ENCODE assay signal across 14 mouse cellular contexts in the genomic region with DNA sequence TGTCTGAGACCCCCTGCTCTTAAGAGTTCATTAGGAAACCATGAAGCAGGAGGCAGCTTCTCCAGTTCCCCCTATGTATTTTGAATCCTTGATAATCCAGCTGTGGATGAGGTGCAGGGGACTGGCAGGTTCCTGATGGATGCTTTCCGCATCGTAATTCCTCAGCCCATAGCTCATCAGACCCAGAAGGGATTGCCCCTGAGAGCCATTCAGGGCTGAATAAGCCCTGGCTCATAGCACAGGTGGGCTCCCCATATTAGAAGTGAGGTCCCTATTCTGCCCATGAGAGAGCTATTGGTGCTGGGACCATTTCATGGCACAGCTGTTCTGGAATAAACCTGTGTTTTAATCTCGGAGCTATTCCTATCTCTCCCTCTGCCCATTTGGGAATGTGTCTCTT.
DNase-seq lines count a peak whose midpoint lies in the region; ATAC-seq lines count a peak whose summit lies in the region.
"Had no signal": no experiment of that assay in that cellular context is flagged by ENCODE, and none has a peak within 500 bp of the region (broad histone marks: within the 10 kb centered on the region; RNA-seq: fewer than 3 reads in every experiment).

No protein-coding gene starts in this region.

- no peak for ATAC-seq in embryonic facial prominence, embryonic 14.5 days (ENCODE audit: low read depth)
- no peak for ATAC-seq in forebrain, embryonic 12.5 days (ENCODE audit: low FRiP score)
- ATAC-seq in hindbrain, embryonic 14.5 days (ENCODE audit: low FRiP score), result no peak
- ATAC-seq in midbrain, embryonic 15.5 days (replicated peaks), result no peak
- ATAC-seq: inflammation-experienced regulatory T-cells, adult 6 months had no signal

- no peak overlapping the region for H3K4me3 ChIP-seq in embryonic facial prominence, embryonic 14.5 days (ENCODE audit: low read depth, low read length)
- H3K4me3 ChIP-seq in forebrain, embryonic 12.5 days (replicated peaks), result no peak overlapping the region
- H3K4me3 ChIP-seq in hindbrain, embryonic 14.5 days (replicated peaks; ENCODE audit: low read length), result no peak overlapping the region
- H3K4me3 ChIP-seq in midbrain, embryonic 15.5 days, result no peak overlapping the region
- H3K4me3 ChIP-seq: heart, embryonic 15.5 days had no signal

- no peak overlapping the region for H3K9ac ChIP-seq in embryonic facial prominence, embryonic 14.5 days (ENCODE audit: low read depth, low read length)
- no peak overlapping the region for H3K9ac ChIP-seq in forebrain, embryonic 12.5 days
- H3K9ac ChIP-seq in hindbrain, embryonic 14.5 days, result no peak overlapping the region
- H3K9ac ChIP-seq in midbrain, embryonic 15.5 days, result no peak overlapping the region
- H3K9ac ChIP-seq: heart, embryonic 15.5 days had no signal

- H3K36me3 ChIP-seq in embryonic facial prominence, embryonic 14.5 days (ENCODE audit: control insufficient read depth, insufficient read depth, low read length), result no peaks in the 10 kb centered on the region
- no peaks in the 10 kb centered on the region for H3K36me3 ChIP-seq in forebrain, embryonic 12.5 days (replicated peaks)
- H3K36me3 ChIP-seq in hindbrain, embryonic 14.5 days (replicated peaks; ENCODE audit: control insufficient read depth, insufficient read depth), result no peaks in the 10 kb centered on the region
- H3K36me3 ChIP-seq in midbrain, embryonic 15.5 days (replicated peaks), result no peaks in the 10 kb centered on the region
- H3K36me3 ChIP-seq: heart, embryonic 15.5 days had no signal

- no peaks in the 10 kb centered on the region for H3K9me3 ChIP-seq in embryonic facial prominence, embryonic 14.5 days (ENCODE audit: control insufficient read depth, low read length)
- H3K9me3 ChIP-seq in forebrain, embryonic 12.5 days, result no peaks in the 10 kb centered on the region
- H3K9me3 ChIP-seq in hindbrain, embryonic 14.5 days (ENCODE audit: control insufficient read depth, low read length), result no peaks in the 10 kb centered on the region
- no peaks in the 10 kb centered on the region for H3K9me3 ChIP-seq in midbrain, embryonic 15.5 days
- H3K9me3 ChIP-seq: heart, embryonic 15.5 days had no signal

- no peak for DNase-seq in embryonic facial prominence, embryonic 14.5 days (ENCODE audit: low spot score)
- no peak for DNase-seq in hindbrain, embryonic 14.5 days (ENCODE audit: low spot score)
- no peak for DNase-seq in urinary bladder, adult 18-20 months (ENCODE audit: low spot score in 2 of 2)
- no peak for DNase-seq in layer of hippocampus, postnatal 36 days
- no peak for DNase-seq in spleen, postnatal 14 days (ENCODE audit: low spot score in 2 of 2)
- DNase-seq: adrenal gland, adult 8-10 months; cerebellum, adult 8-10 months; liver; lung, adult 18-20 months; thymus, postnatal 4 days had no signal

- peaks cover 31% of the 10 kb centered on the region for H3K4me1 ChIP-seq in embryonic facial prominence, embryonic 14.5 days (ENCODE audit: control insufficient read depth, insufficient read depth, low read length)
- H3K4me1 ChIP-seq in forebrain, embryonic 12.5 days, result peaks cover 42% of the 10 kb centered on the region
- peaks cover 46% of the 10 kb centered on the region for H3K4me1 ChIP-seq in hindbrain, embryonic 14.5 days (replicated peaks; ENCODE audit: control insufficient read depth, insufficient read depth, low read length)
- H3K4me1 ChIP-seq in midbrain, embryonic 15.5 days, result peaks cover 41% of the 10 kb centered on the region

- 76% methylated on average over 3 of the region's 3 CpGs for WGBS in embryonic facial prominence, embryonic 14.5 days
- WGBS in forebrain, embryonic 12.5 days, result 75% methylated on average over 3 of the region's 3 CpGs
- 28% methylated on average over 3 of the region's 3 CpGs for WGBS in hindbrain, embryonic 14.5 days
- 55% methylated on average over 3 of the region's 3 CpGs for WGBS in midbrain, embryonic 15.5 days

- H3K27me3 ChIP-seq in embryonic facial prominence, embryonic 14.5 days (replicated peaks; ENCODE audit: control insufficient read depth, insufficient read depth, low read length), result no peaks in the 10 kb centered on the region
- H3K27me3 ChIP-seq in forebrain, embryonic 12.5 days, result no peaks in the 10 kb centered on the region
- no peaks in the 10 kb centered on the region for H3K27me3 ChIP-seq in hindbrain, embryonic 14.5 days (ENCODE audit: control insufficient read depth, insufficient read depth, low read length)
- H3K27me3 ChIP-seq in midbrain, embryonic 15.5 days (replicated peaks), result no peaks in the 10 kb centered on the region
- H3K27me3 ChIP-seq: heart, embryonic 15.5 days had no signal

- no peak overlapping the region for H3K4me2 ChIP-seq in embryonic facial prominence, embryonic 14.5 days (ENCODE audit: low read depth, low read length)
- H3K4me2 ChIP-seq in forebrain, embryonic 12.5 days, result no peak overlapping the region
- H3K4me2 ChIP-seq in hindbrain, embryonic 14.5 days (replicated peaks), result no peak overlapping the region
- H3K4me2 ChIP-seq in midbrain, embryonic 15.5 days, result no peak overlapping the region
- H3K4me2 ChIP-seq: heart, embryonic 15.5 days had no signal

- peak overlapping the region; percentile 22; the same call in 1 of the 2 replicates for H3K27ac ChIP-seq in embryonic facial prominence, embryonic 14.5 days (replicated peaks; ENCODE audit: low read depth, low read length)
- H3K27ac ChIP-seq in forebrain, embryonic 12.5 days, result peak overlapping the region; percentile 96
- peak overlapping the region; percentile 88 for H3K27ac ChIP-seq in hindbrain, embryonic 14.5 days
- peak overlapping the region; percentile 85 for H3K27ac ChIP-seq in midbrain, embryonic 15.5 days
- H3K27ac ChIP-seq: heart, embryonic 15.5 days had no signal

Comparison
In these comparisons a context has a peak if more than half of its experiments do, and no peak if none do; other contexts are left out.
1. H3K27ac ChIP-seq: peak in every context shown above with its lines; median percentile 96 in forebrain, embryonic 12.5 days; 88 in hindbrain, embryonic 14.5 days; 85 in midbrain, embryonic 15.5 days; 22 in embryonic facial prominence, embryonic 14.5 days.